Mouse (Mus musculus) G1E (cell line): ENCODE measurements around the gene Rnf220. TPM values are rescaled to one million over a fixed set of nuclear protein-coding genes. Genes with fewer than 3 reads are reported as not detected.

Source experiments
- ATAC-seq: 2 replicates; pipeline ENCODE4 v1.8.0; 2016; ENCODE audit warnings: mild to moderate bottlenecking; ENCODE audit not compliant: insufficient number of reproducible peaks, poor library complexity, low FRiP score, severe bottlenecking; ENCODE audit errors: extremely low read depth
- DNase-seq: peaks from one replicate; pipeline ENCODE4 v3.0.0; 2012; ENCODE audit warnings: low spot score
- H3K27me3 ChIP-seq: 2 replicates; pipeline ENCODE4 v1.6.1; 2012; ENCODE audit warnings: mild to moderate bottlenecking, low read length, inconsistent platforms; ENCODE audit not compliant: insufficient read depth
- H3K36me3 ChIP-seq: replicated peaks from 2 replicates; pipeline ENCODE3; 2012; ENCODE audit warnings: mild to moderate bottlenecking, inconsistent platforms
- H3K4me1 ChIP-seq: 2 replicates; pipeline ENCODE4 v1.6.1; 2012; ENCODE audit warnings: low read depth, low read length, inconsistent platforms, mixed read lengths; ENCODE audit not compliant: insufficient read depth
- H3K4me3 ChIP-seq: 2 replicates; pipeline ENCODE4 v1.5.1; 2012; ENCODE audit warnings: low read depth, mild to moderate bottlenecking, inconsistent platforms, low read length, moderate library complexity, mixed read lengths
- H3K9me3 ChIP-seq: replicated peaks from 2 replicates; pipeline ENCODE4 v1.6.1; 2012; ENCODE audit warnings: inconsistent platforms
- CTCF ChIP-seq: IDR thresholded peaks from 2 replicates; pipeline ENCODE4 v1.5.1; 2012; ENCODE audit warnings: low read depth, low read length, inconsistent platforms, mixed read lengths
- GATA1 ChIP-seq: IDR thresholded peaks from 2 replicates; pipeline ENCODE4 v1.6.1; 2012; ENCODE audit warnings: borderline replicate concordance, low read length, inconsistent platforms, mixed read lengths
- GATA2 ChIP-seq: IDR thresholded peaks from 2 replicates; pipeline ENCODE4 v1.6.1; 2012; ENCODE audit warnings: low read depth, low read length, inconsistent platforms, borderline replicate concordance
- POLR2AphosphoS5 ChIP-seq: IDR thresholded peaks from 2 replicates; pipeline ENCODE4 v1.6.1; 2012; ENCODE audit warnings: low read depth, low read length, inconsistent platforms; ENCODE audit not compliant: insufficient replicate concordance
- TAL1 ChIP-seq: conservative IDR thresholded peaks from 2 replicates; pipeline ENCODE4 v1.6.1; 2012; ENCODE audit warnings: low read depth, low read length, inconsistent platforms, mixed read lengths
- polyA plus RNA-seq: library from polyadenylated mRNA; stranded (reverse); fragments of >175 nt; gene quantifications from 2 replicates; pipeline ENCODE4 v1.2.3, GENCODE M21; 2012
- total RNA-seq, 2 experiments: library from RNA; stranded (forward) in 1 of 2; stranded (reverse) in 1 of 2; fragments of 200-1000 nt in 1 of 2; fragments of >200 nt in 1 of 2; fragmentation: Nextera tagmentation in 1 of 2; gene quantifications; 2 replicates each; pipeline ENCODE4 v1.2.3; 2014 to 2017

Gene Rnf220
- total and polyA plus RNA-seq, 3 experiments = 87.7 to 113 (median 88.7) TPM

- H3K9me3 ChIP-seq = no peaks in the 10 kb centered on the region
- peaks cover 45% of the 10 kb centered on the region for H3K27me3 ChIP-seq
- TF ChIP-seq POLR2AphosphoS5 (no peak), GATA1 (no peak), GATA2 (no peak), CTCF (no peak), TAL1 (no peak)
- ATAC-seq (no peak), DNase-seq (no peak)
- H3K4me3 ChIP-seq = no peak overlapping the region
- H3K4me1 ChIP-seq = no peaks in the 10 kb centered on the region; the same call in 1 of the 2 replicates
- H3K36me3 ChIP-seq = no peaks in the 10 kb centered on the region
Observed at GRCm38 (mm10) chr4:117535496-117536200, 38.8 kb upstream of the Rnf220 start.

GRCm38 (mm10) chr4:117529843-117530242, 33.0 kb upstream of the Rnf220 start:
- no peaks in the 10 kb centered on the region for H3K4me1 ChIP-seq

DNA sequence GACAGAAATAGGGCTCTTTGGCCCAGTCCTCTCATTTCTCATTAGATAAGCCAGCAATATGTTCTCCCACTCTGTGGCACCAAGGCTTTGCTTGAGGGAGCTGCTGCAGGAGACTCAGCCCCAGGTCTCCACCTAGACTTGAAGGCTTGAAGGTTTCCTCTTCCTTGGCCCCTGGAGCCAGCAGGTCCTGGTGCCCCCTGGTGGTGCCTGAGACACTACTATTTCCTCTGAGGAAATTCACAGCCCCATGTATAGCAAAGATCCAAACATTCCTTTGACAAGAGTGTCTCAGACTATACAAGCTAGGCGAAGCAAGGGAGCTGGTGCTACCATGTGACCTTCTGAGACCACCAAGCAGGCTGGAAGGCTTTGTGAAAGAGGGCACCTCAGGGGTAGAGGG, 31.1 kb upstream of the Rnf220 start:
- no peak for TF ChIP-seq CTCF
- no peak for TF ChIP-seq GATA1
- no peak for TF ChIP-seq GATA2
- no peak for TF ChIP-seq TAL1
- no peak for TF ChIP-seq POLR2AphosphoS5
- ATAC-seq = peak; percentile 4; the same call in 1 of the 2 replicates
- H3K4me1 ChIP-seq = no peaks in the 10 kb centered on the region
- H3K27me3 ChIP-seq = peaks cover 48% of the 10 kb centered on the region
- no peak overlapping the region for H3K4me3 ChIP-seq
- H3K9me3 ChIP-seq = no peaks in the 10 kb centered on the region
- no peaks in the 10 kb centered on the region for H3K36me3 ChIP-seq
- DNase-seq = peak; percentile 11

More at GRCm38 (mm10) chr4:117529843-117530242, 33.0 kb upstream of the Rnf220 start:
- Histone ChIP-seq H3K27me3 (peaks cover 47% of the 10 kb centered on the region), H3K9me3 (no peaks in the 10 kb centered on the region), H3K36me3 (no peaks in the 10 kb centered on the region), H3K4me3 (no peak overlapping the region)
- TF ChIP-seq TAL1 = no peak
- no peak for TF ChIP-seq CTCF
- no peak for TF ChIP-seq GATA2
- no peak for TF ChIP-seq POLR2AphosphoS5
- TF ChIP-seq GATA1 = no peak
- ATAC-seq = no peak
- no peak for DNase-seq

DNA sequence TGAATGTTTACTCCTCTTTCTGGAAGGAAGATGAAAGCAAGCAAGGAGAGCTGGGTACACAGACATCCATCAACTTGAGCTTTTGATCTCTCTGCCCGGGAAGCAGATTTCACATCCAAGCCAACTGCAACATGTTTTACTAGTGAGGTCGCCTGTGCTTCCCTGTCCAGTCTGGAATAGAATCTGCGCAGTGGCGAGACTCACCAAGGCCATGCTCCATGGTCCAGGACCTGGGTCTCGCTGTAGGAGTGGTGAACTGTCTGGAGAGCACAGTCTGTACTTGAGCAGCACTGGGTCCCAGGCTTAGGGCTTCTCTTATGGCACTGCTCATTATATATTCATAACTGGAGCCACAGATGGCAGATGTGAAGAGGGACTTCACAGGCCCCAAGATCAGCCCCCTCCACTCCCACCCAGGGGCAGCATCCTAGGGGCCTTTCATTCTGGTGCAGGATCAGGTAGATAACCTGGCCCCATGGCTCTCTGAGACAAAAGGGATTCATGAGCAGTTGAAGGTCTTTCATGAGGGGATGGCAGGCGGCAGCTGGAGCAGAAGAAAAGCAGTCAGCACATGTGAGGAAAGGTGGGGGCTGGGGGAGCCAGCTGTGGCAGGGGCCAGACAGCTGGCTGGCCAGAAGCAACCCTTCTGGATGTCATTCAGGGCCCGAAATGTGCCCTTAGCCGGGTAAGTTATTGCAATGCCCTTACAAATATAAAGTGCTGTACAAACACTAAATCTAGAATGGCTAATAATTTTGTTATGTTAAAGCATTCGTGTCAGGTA, 30.5 kb upstream of the Rnf220 start:
- Histone ChIP-seq H3K27me3 (peaks cover 47% of the 10 kb centered on the region), H3K4me1 (no peaks in the 10 kb centered on the region), H3K9me3 (no peaks in the 10 kb centered on the region), H3K36me3 (no peaks in the 10 kb centered on the region), H3K4me3 (no peak overlapping the region)
- ATAC-seq (no peak), DNase-seq (no peak)
- TF ChIP-seq GATA1 (no peak), CTCF (no peak), GATA2 (no peak), POLR2AphosphoS5 (no peak), TAL1 (no peak)

DNA sequence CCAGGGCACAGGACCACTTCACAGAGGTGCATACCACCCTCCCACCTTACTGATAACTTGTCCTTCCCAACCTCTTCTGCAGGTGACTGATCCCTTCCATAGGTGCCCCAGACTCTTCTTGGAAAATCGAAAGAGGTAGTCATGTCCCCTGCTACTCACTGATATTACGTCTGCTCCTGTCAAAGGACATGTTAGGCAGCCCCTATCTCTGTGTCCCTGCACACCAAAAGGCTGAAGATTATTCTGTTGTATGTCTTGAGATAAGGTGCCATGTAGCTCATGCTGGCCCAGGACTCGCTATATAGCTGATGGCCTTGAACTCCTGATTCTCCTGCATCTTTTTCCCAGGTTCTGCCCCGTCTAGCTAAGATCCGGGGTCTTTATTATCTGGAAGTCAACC, 29.1 kb upstream of the Rnf220 start:
- H3K27me3 ChIP-seq = peaks cover 43% of the 10 kb centered on the region
- H3K36me3 ChIP-seq = no peaks in the 10 kb centered on the region
- no peaks in the 10 kb centered on the region for H3K9me3 ChIP-seq

DNA sequence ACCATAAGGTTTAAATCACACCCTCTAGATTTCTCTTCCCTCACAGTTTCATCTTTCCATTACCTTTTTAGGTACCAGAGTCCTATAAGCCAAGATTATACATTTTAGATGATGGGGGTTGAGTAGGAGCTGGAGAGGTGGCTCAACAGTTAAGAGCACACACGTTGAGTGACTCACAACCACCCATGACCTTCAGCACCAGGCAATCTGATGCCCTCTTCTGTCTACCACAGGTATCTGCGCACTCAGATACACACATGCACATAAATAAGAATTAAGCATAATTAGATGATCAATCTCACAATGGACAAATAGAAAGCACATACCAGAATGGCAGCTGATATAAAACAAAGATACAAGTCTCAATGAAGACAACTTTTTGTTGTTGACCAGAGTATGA, 24.5 kb upstream of the Rnf220 start:
- Histone ChIP-seq H3K27me3 (peaks cover 18% of the 10 kb centered on the region), H3K9me3 (no peaks in the 10 kb centered on the region), H3K4me1 (no peaks in the 10 kb centered on the region), H3K36me3 (no peaks in the 10 kb centered on the region), H3K4me3 (no peak overlapping the region)
- ATAC-seq (no peak), DNase-seq (no peak)
- no peak for TF ChIP-seq POLR2AphosphoS5
- no peak for TF ChIP-seq TAL1
- TF ChIP-seq CTCF = no peak
- no peak for TF ChIP-seq GATA1
- no peak for TF ChIP-seq GATA2

More for the DNA sequence above, 29.1 kb upstream of the Rnf220 start:
- DNase-seq (no peak), ATAC-seq (no peak)
- H3K4me1 ChIP-seq = no peaks in the 10 kb centered on the region
- no peak for TF ChIP-seq TAL1
- no peak for TF ChIP-seq CTCF
- no peak for TF ChIP-seq POLR2AphosphoS5
- TF ChIP-seq GATA2 = no peak
- no peak for TF ChIP-seq GATA1
- no peak overlapping the region for H3K4me3 ChIP-seq
